Mouse (Mus musculus): ENCODE results near the gene Cd19.
"Not testable (repeated sequence)": the region's sequence is repeated elsewhere in the genome, so short reads cannot be mapped to it uniquely, and the experiment has no call there.

Gene Cd19

GRCm38 (mm10) chr7:126435801-126436200, 21.1 kb upstream of the Cd19 start:
- DNase-seq (ENCODE audit: low read depth in 1 of 2, low spot score in 2 of 2) = no peak

GRCm38 (mm10) chr7:126434726-126435125, 20.0 kb upstream of the Cd19 start:
- DNase-seq (ENCODE audit: low read depth in 1 of 2, low spot score in 2 of 2) = no peak

- no peak for DNase-seq (ENCODE audit: low read depth in 1 of 2, low spot score in 2 of 2)
These were observed 15.5 kb upstream of the Cd19 start for GRCm38 (mm10) chr7:126430167-126430566.

- DNase-seq (ENCODE audit: low read depth in 1 of 2, low spot score in 2 of 2) = no peak
These were observed 14.8 kb upstream of the Cd19 start for GRCm38 (mm10) chr7:126429503-126429898.

- DNase-seq (ENCODE audit: low read depth in 1 of 2, low spot score in 2 of 2) = peak; percentile 43 to 75
These were observed 14.2 kb upstream of the Cd19 start, which contains the start of gene Rabep2 for GRCm38 (mm10) chr7:126428631-126429502. Rabep2 (plus strand) TSS chr7:126428759.

GRCm38 (mm10) chr7:126428154-126428553, 13.5 kb upstream of the Cd19 start:
- DNase-seq (ENCODE audit: low read depth in 1 of 2, low spot score in 2 of 2) = no peak

GRCm38 (mm10) chr7:126427323-126427860, 12.7 kb upstream of the Cd19 start:
- no peak for DNase-seq (ENCODE audit: low read depth in 1 of 2, low spot score in 2 of 2)

- no peak for DNase-seq (ENCODE audit: low read depth in 1 of 2, low spot score in 2 of 2)
These were observed 9.5 kb upstream of the Cd19 start for GRCm38 (mm10) chr7:126424161-126424560.

- no peak for DNase-seq (ENCODE audit: low read depth in 1 of 2, low spot score in 2 of 2)
These were observed 7.1 kb upstream of the Cd19 start for GRCm38 (mm10) chr7:126421756-126422155.

- no peak for DNase-seq (ENCODE audit: low read depth in 1 of 2, low spot score in 2 of 2)
These were observed 3.8 kb upstream of the Cd19 start for GRCm38 (mm10) chr7:126418496-126418895.

GRCm38 (mm10) chr7:126417606-126418005, 2.9 kb upstream of the Cd19 start:
- no peak for DNase-seq (ENCODE audit: low read depth in 1 of 2, low spot score in 2 of 2)

GRCm38 (mm10) chr7:126417045-126417444, 2.4 kb upstream of the Cd19 start:
- no peak for DNase-seq (ENCODE audit: low read depth in 1 of 2, low spot score in 2 of 2)

- DNase-seq (ENCODE audit: low read depth in 1 of 2, low spot score in 2 of 2) = no peak
These were observed 1.9 kb upstream of the Cd19 start for GRCm38 (mm10) chr7:126416615-126417014.

- DNase-seq (ENCODE audit: low read depth in 1 of 2, low spot score in 2 of 2) = no peak
These were observed 3.6 kb downstream of the Cd19 start for GRCm38 (mm10) chr7:126411061-126411460.

- DNase-seq (ENCODE audit: low read depth in 1 of 2, low spot score in 2 of 2) = no peak
These were observed 6.0 kb downstream of the Cd19 start for GRCm38 (mm10) chr7:126408686-126409085.

- not testable (repeated sequence) for DNase-seq (ENCODE audit: low read depth in 1 of 2, low spot score in 2 of 2)
These were observed 12.2 kb downstream of the Cd19 start for GRCm38 (mm10) chr7:126402518-126402917.

GRCm38 (mm10) chr7:126399548-126399947, 15.1 kb downstream of the Cd19 start:
- peak; percentile 13 to 68 for DNase-seq (ENCODE audit: low read depth in 1 of 2, low spot score in 2 of 2)

- no peak for DNase-seq (ENCODE audit: low read depth in 1 of 2, low spot score in 2 of 2)
These were observed 16.9 kb downstream of the Cd19 start for GRCm38 (mm10) chr7:126397822-126398221.

- no peak for DNase-seq (ENCODE audit: low read depth in 1 of 2, low spot score in 2 of 2)
These were observed 17.5 kb downstream of the Cd19 start for GRCm38 (mm10) chr7:126397221-126397620.

- DNase-seq (ENCODE audit: low read depth in 1 of 2, low spot score in 2 of 2) = peak; percentile 89 to 92
These were observed 18.2 kb downstream of the Cd19 start, which contains the start of gene Nfatc2ip for GRCm38 (mm10) chr7:126396298-126397119. Nfatc2ip (minus strand) TSS chr7:126396737.

- not testable (repeated sequence) for DNase-seq (ENCODE audit: low read depth in 1 of 2, low spot score in 2 of 2)
These were observed 22.4 kb downstream of the Cd19 start for GRCm38 (mm10) chr7:126392086-126392884.
